Mouse (Mus musculus): ENCODE measurements at regions not wholly inside any gene's neighbourhood (a gene's known extent, or its start where the extent isn't known, plus 50 kb on each side); places are given as distances from the start of the nearest gene placed in this dataset.

- no peak for DNase-seq
Observed at GRCm38 (mm10) chr9:15420677-15421076, 63.1 kb upstream of the Cep295 start.

- no peak for DNase-seq
Observed at GRCm38 (mm10) chr9:15421864-15422263, 64.3 kb upstream of the Cep295 start.

GRCm38 (mm10) chr9:15434279-15434678, 59.0 kb upstream of the Smco4 start:
- DNase-seq = peak; percentile 4 to 31

- DNase-seq = peak; percentile 57 to 72
Observed at GRCm38 (mm10) chr9:15439319-15439980, 53.8 kb upstream of the Smco4 start.

- DNase-seq = peak; percentile 12 to 48
Observed at GRCm38 (mm10) chr9:15442131-15442530, 51.1 kb upstream of the Smco4 start.

Data from kidney, postnatal 36 days (tissue).